ENCODE assay signal across 7 mouse cellular contexts in the genomic region with DNA sequence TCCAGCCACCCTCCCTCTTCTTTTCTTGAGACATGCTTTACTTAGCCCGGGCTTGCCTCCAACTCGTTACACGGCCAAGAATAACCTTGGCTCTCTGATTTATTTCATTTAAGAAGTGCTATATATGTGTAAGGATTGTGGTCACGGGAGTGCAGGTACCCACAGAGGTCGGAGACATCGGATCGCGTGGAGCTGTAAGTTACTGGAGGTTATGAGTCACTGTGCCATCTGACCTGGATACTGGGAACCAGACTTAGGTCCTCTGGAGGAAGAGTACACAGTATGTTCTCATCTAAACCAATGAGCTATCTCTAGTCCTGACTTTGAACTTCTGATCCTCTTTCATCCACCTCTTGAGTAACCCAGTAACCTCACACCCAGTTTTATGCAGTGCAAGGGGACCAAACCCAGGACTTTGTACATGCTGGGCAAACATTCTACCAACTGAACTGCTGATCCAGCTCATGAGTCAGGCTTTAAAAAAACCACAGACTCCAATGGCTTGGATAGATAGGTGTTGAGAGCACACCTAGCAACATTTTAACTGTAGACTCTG. TPM values are rescaled to one million over a fixed set of nuclear protein-coding genes. Genes with fewer than 3 reads are reported as not detected.
A peak's percentile ranks its signal among the peaks of the same experiment; 100 is the strongest.
DNase-seq lines count a peak whose midpoint lies in the region; ATAC-seq and TF ChIP-seq lines count a peak whose summit lies in the region.

No protein-coding gene starts in this region.

- DNase-seq in lung, postnatal 14 days: no peak
- DNase-seq in brain, embryonic 14.5 days (ENCODE audit: low read depth): peak; percentile 40
- no peak for DNase-seq in layer of hippocampus, adult 9-10 months (ENCODE audit: low spot score)
- no peak for DNase-seq in MN1 (ENCODE audit: low spot score)

- no peak for TF ChIP-seq CTCF in brain, embryonic 14.5 days (IDR thresholded peaks at IDR 0.05; ENCODE audit: borderline replicate concordance, extremely low read depth, insufficient read depth, insufficient read length)
- TF ChIP-seq CTCF in intestine, postnatal 0 days (IDR thresholded peaks at IDR 0.05; ENCODE audit: low read depth): no peak

- no peaks in the 10 kb centered on the region for H3K9me3 ChIP-seq in lung, embryonic 15.5 days
- H3K9me3 ChIP-seq in intestine, postnatal 0 days (ENCODE audit: control insufficient read depth): no peaks in the 10 kb centered on the region

- no peak for ATAC-seq in lung, embryonic 15.5 days (ENCODE audit: borderline replicate concordance, extremely low read depth, low FRiP score, low TSS enrichment)
- peak; percentile 87 for ATAC-seq in intestine, postnatal 0 days

- no peak overlapping the region for H3ac ChIP-seq in myocyte (ENCODE audit: control insufficient read depth, insufficient read length)

- peak overlapping the region; percentile 67; the same call in 1 of the 2 replicates for H3K27ac ChIP-seq in lung, embryonic 15.5 days
- H3K27ac ChIP-seq in intestine, postnatal 0 days (ENCODE audit: low read depth, low read length): peak overlapping the region; percentile 99

- no peaks in the 10 kb centered on the region for H3K79me2 ChIP-seq in myocyte (ENCODE audit: control insufficient read depth, insufficient read depth)

- no peak for TF ChIP-seq POLR2A in brain, embryonic 14.5 days (IDR thresholded peaks at IDR 0.05; ENCODE audit: borderline replicate concordance, extremely low read depth, insufficient read depth, insufficient read length, poor library complexity, severe bottlenecking)
- no peak for TF ChIP-seq POLR2A in myocyte (IDR thresholded peaks at IDR 0.05; ENCODE audit: insufficient read length, low read depth)

- WGBS in lung, embryonic 15.5 days: 71% methylated on average over 8 of the region's 8 CpGs
- WGBS in intestine, postnatal 0 days: 33% methylated on average over 8 of the region's 8 CpGs

- peaks cover 51% of the 10 kb centered on the region for H3K4me1 ChIP-seq in lung, embryonic 15.5 days
- H3K4me1 ChIP-seq in intestine, postnatal 0 days (replicated peaks; ENCODE audit: control insufficient read depth, insufficient read depth, low read length): peaks cover 21% of the 10 kb centered on the region

- H3K4me3 ChIP-seq in lung, embryonic 15.5 days: no peak overlapping the region
- no peak overlapping the region for H3K4me3 ChIP-seq in intestine, postnatal 0 days (ENCODE audit: low read depth, low read length)
- no peak overlapping the region for H3K4me3 ChIP-seq in myocyte

- no peaks in the 10 kb centered on the region for H3K36me3 ChIP-seq in lung, embryonic 15.5 days
- no peaks in the 10 kb centered on the region for H3K36me3 ChIP-seq in intestine, postnatal 0 days (ENCODE audit: control insufficient read depth, insufficient read depth)
- H3K36me3 ChIP-seq in myocyte (ENCODE audit: control insufficient read depth, insufficient read depth): no peaks in the 10 kb centered on the region

- no peak overlapping the region for H3K4me2 ChIP-seq in lung, embryonic 15.5 days
- peak overlapping the region; percentile 47 for H3K4me2 ChIP-seq in intestine, postnatal 0 days (replicated peaks; ENCODE audit: low read depth)
- H3K4me2 ChIP-seq in myocyte (ENCODE audit: low read depth): peak overlapping the region; percentile 69

- H3K27me3 ChIP-seq in lung, embryonic 15.5 days: no peaks in the 10 kb centered on the region
- no peaks in the 10 kb centered on the region for H3K27me3 ChIP-seq in intestine, postnatal 0 days (replicated peaks; ENCODE audit: control insufficient read depth, insufficient read depth, low read length)
- no peaks in the 10 kb centered on the region for H3K27me3 ChIP-seq in myocyte (ENCODE audit: control insufficient read depth, insufficient read depth, insufficient read length)

- no peak overlapping the region for H3K9ac ChIP-seq in lung, embryonic 15.5 days
- peak overlapping the region; percentile 50 for H3K9ac ChIP-seq in intestine, postnatal 0 days (ENCODE audit: low read depth, low read length)

TF ChIP-seq in myocyte, 11 proteins besides CTCF, POLR2A, EP300 and RAD21:
- TF ChIP-seq CEBPB (IDR thresholded peaks at IDR 0.05; ENCODE audit: insufficient read depth, poor library complexity, severe bottlenecking) (no peak), MYOD1 (IDR thresholded peaks at IDR 0.05; ENCODE audit: control insufficient read depth in 1 of 3, insufficient read length in 2 of 3, low read depth in 2 of 3) (no peak), USF1 (IDR thresholded peaks at IDR 0.05; ENCODE audit: low read depth) (no peak), POLR2AphosphoS2 (IDR thresholded peaks at IDR 0.05; ENCODE audit: insufficient read length, low read depth) (no peak), MYOG (IDR thresholded peaks at IDR 0.05; ENCODE audit: control insufficient read depth in 1 of 3, insufficient read depth in 1 of 3, insufficient read length in 2 of 3, low read depth in 2 of 3) (no peak), SRF (IDR thresholded peaks at IDR 0.05; ENCODE audit: control insufficient read depth, insufficient read length, low read depth) (no peak), E2F4 (IDR thresholded peaks at IDR 0.05; ENCODE audit: insufficient read depth) (no peak), REST (IDR thresholded peaks at IDR 0.05; ENCODE audit: insufficient read depth, insufficient read length) (no peak), TCF3 (IDR thresholded peaks at IDR 0.05; ENCODE audit: insufficient read length, low read depth) (no peak), MAX (IDR thresholded peaks at IDR 0.05; ENCODE audit: low read depth) (no peak), TCF12 (IDR thresholded peaks at IDR 0.05; ENCODE audit: insufficient read depth, poor library complexity, severe bottlenecking) (no peak)

RNA-seq across cellular contexts. Expression of gene Chd2, which starts 46.8 kb away (rescaled TPM):
- 48.8 and 59.0 TPM in 2 replicates for polyA plus RNA-seq in lung, embryonic 15.5 days (2015; fragmentation: Nextera tagmentation; extraction: Ambion mirVana)
- 51.8 and 54.9 TPM in 2 replicates for polyA plus RNA-seq in brain, embryonic 14.5 days (2012; rRNA removed)
- 19.3 and 25.4 TPM in 2 replicates for polyA plus RNA-seq in intestine, postnatal 0 days (2015; fragmentation: Nextera tagmentation; extraction: Ambion mirVana)
- polyA plus RNA-seq in myocyte (2012; fragmentation: generic; extraction: Trizol): 7.9 TPM
